Mouse (Mus musculus) liver, adult 2 months (tissue): ENCODE results near the gene Nle1. TPM values are rescaled to one million over a fixed set of nuclear protein-coding genes. Genes with fewer than 3 reads are reported as not detected.
"Not testable (repeated sequence)": the region's sequence is repeated elsewhere in the genome, so short reads cannot be mapped to it uniquely, and the experiment has no call there.

Experiments
- DNase-seq: peaks from one replicate; pipeline ENCODE4 v3.0.0-alpha.2; 2011; ENCODE audit warnings: low read depth, low spot score; ENCODE audit errors: extremely low read depth
- H3K27ac ChIP-seq: fragments of 200-500 bp; replicated peaks from 2 replicates; pipeline ENCODE4 v1.5.1; 2012; ENCODE audit warnings: low read depth, mild to moderate bottlenecking, control low read depth, inconsistent platforms, low read length; ENCODE audit not compliant: insufficient read depth
- H3K27me3 ChIP-seq: fragments of 200-500 bp; 2 replicates; pipeline ENCODE4 v1.6.1; 2012; ENCODE audit warnings: mild to moderate bottlenecking, moderate library complexity, low read length, inconsistent platforms; ENCODE audit not compliant: control insufficient read depth, insufficient read depth
- H3K36me3 ChIP-seq: fragments of 200-500 bp; 2 replicates; pipeline ENCODE4 v1.6.1; 2012; ENCODE audit warnings: low read length, inconsistent platforms; ENCODE audit not compliant: control insufficient read depth, insufficient read depth
- H3K4me1 ChIP-seq: fragments of 200-500 bp; 2 replicates; pipeline ENCODE4 v1.6.1; 2011; ENCODE audit warnings: low read length; ENCODE audit not compliant: control insufficient read depth, insufficient read depth
- H3K4me3 ChIP-seq: fragments of 200-500 bp; 2 replicates; pipeline ENCODE4 v1.5.1; 2011; ENCODE audit warnings: low read depth, mild to moderate bottlenecking, control low read depth, low read length, moderate library complexity; ENCODE audit not compliant: insufficient read depth
- H3K79me2 ChIP-seq: fragments of 200-500 bp; 2 replicates; pipeline ENCODE4 v1.6.1; 2012; ENCODE audit warnings: inconsistent platforms, mild to moderate bottlenecking, low read length, moderate library complexity; ENCODE audit not compliant: control insufficient read depth, insufficient read depth
- H3K9ac ChIP-seq: fragments of 200-500 bp; 2 replicates; pipeline ENCODE4 v1.6.1; 2012; ENCODE audit warnings: low read depth, mild to moderate bottlenecking, control low read depth, inconsistent platforms, low read length
- CTCF ChIP-seq: fragments of 200-500 bp; IDR thresholded peaks from 2 replicates; pipeline ENCODE4 v1.5.1; 2011; ENCODE audit warnings: low read depth, low read length, control low read depth
- POLR2A ChIP-seq: fragments of 200-500 bp; IDR thresholded peaks from 2 replicates; pipeline ENCODE4 v1.6.1; 2011; ENCODE audit warnings: low read length, control low read depth; ENCODE audit not compliant: insufficient read depth; ENCODE audit errors: extremely low read depth
- WGBS: fragments of 180-500 bp; shearing (Covaris S2); methylation state at CpG from one replicate; pipeline ENCODE4 v1.1.7; 2018; 5-methylcytosine and 5-hydroxymethylcytosine counted together
- polyA plus RNA-seq: library from polyadenylated mRNA; depleted of rRNA; stranded (reverse); fragments of >200 nt; gene quantifications from 2 replicates; pipeline ENCODE4 v1.2.3, GENCODE M21; 2012
- total RNA-seq: library from RNA; depleted of rRNA; stranded (reverse); fragments of >200 nt; gene quantifications from 2 replicates; pipeline ENCODE4 v1.2.3, GENCODE M21; 2014

Gene Nle1
- total and polyA plus RNA-seq, 2 experiments: 2.3 to 15.6 TPM

DNA sequence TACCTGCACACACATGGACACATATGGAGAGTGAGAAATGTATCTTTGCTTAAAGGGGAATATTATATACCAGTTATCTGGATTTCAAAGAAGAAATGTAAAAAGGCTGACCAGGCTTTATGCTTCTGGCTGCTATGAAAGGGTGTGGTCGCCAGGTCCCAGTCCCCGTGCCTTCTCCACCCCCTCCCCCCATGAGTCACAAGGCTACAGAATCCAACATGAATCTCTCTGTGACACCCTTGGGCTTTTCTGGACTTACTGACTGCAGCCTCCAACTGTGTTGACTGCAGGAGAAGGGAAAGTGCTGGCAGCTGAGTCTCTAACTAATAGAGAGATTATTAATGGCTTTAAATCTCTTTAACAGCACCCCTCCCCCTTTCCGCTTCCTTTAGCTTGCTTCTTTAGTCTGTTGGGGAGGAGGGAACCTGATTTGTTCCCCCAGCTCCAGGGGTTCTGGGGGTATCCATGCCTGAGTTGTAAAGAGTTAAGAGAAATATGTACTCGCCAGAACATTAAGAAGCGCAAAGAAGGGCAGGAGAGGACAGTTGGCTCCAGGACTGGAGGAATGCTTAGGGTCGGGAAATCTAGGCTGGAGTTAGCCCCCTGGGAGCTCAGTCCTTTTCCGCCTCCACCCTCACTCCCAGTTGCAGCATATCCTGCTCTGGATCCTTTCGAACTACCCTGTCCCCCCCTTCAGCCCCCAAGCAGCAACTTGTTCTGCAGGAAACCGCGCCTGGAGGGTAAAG, 42.7 kb upstream of the Nle1 start, which contains the start of gene Slfn5:
Gene Slfn5, plus strand, starts transcription at position 614 of the 746 bp plus-strand sequence.
- Histone ChIP-seq H3K79me2 (no peaks in the 10 kb centered on the region), H3K4me3 (peak within 1 kb of the TSS; percentile 77), H3K27ac (peak within 1 kb of the TSS; percentile 91), H3K4me1 (peaks cover 1% of the 10 kb centered on the region; the same call in 1 of the 2 replicates), H3K36me3 (no peaks in the 10 kb centered on the region), H3K27me3 (no peaks in the 10 kb centered on the region; the same call in 1 of the 2 replicates), H3K9ac (peak within 1 kb of the TSS; percentile 77)
- TF ChIP-seq POLR2A (no peak), CTCF (no peak)
- 20% methylated on average over 10 of the region's 10 CpGs for WGBS
- DNase-seq: no peak

DNA sequence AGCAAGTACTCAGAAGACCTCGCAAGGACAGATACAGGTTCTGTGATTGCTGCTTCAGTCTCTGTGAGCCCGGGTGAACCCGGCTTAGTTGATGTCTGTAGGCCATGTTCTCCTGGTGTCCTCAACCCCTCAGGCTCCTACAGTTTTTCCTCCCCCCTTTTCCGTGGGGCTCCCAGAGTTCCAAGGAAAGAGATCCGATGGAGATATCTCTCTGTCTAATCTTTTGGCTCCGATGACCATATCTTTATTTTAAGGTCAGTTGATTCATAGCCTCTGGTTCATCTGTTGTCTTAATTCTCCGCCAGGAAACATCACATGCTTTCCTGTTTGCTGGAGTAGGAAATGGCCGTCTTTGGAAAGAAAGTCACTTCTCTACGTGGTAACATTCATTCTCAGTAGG, 40.8 kb upstream of the Nle1 start:
- Histone ChIP-seq H3K79me2 (no peaks in the 10 kb centered on the region), H3K4me1 (no peaks in the 10 kb centered on the region), H3K9ac (no peak overlapping the region), H3K4me3 (no peak overlapping the region), H3K36me3 (no peaks in the 10 kb centered on the region), H3K27ac (peak overlapping the region; percentile 79), H3K27me3 (no peaks in the 10 kb centered on the region; the same call in 1 of the 2 replicates)
- no peak for DNase-seq
- 75% methylated on average over 9 of the region's 9 CpGs for WGBS
- TF ChIP-seq POLR2A (no peak), CTCF (no peak)

DNA sequence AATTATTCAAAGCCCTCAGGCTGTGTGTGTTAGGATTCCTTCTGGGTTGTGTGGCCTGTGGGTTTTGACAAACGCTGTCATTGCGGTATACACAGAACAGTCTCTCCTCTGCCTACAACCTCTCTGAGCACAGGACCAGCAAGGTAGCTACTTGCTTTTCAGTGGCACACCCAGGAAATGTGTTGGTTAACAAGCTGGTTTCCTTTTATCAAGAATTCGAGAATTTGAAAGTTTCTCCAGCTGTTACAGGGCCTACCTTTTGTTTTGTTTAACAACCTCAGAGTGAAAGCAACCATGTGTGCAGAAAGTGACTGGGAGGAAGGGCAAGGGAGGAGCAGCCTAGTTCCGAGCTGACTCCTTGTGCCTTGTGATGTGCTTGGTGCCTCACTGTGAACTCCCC, 39.2 kb upstream of the Nle1 start:
- H3K4me1 ChIP-seq: no peaks in the 10 kb centered on the region
- no peaks in the 10 kb centered on the region; the same call in 1 of the 2 replicates for H3K27me3 ChIP-seq
- no peak overlapping the region for H3K27ac ChIP-seq
- TF ChIP-seq CTCF (no peak), POLR2A (no peak)
- WGBS: 63% methylated on average over 4 of the region's 4 CpGs
- H3K36me3 ChIP-seq: no peaks in the 10 kb centered on the region
- no peak overlapping the region for H3K4me3 ChIP-seq
- H3K9ac ChIP-seq: no peak overlapping the region
- H3K79me2 ChIP-seq: no peaks in the 10 kb centered on the region
- DNase-seq: no peak

DNA sequence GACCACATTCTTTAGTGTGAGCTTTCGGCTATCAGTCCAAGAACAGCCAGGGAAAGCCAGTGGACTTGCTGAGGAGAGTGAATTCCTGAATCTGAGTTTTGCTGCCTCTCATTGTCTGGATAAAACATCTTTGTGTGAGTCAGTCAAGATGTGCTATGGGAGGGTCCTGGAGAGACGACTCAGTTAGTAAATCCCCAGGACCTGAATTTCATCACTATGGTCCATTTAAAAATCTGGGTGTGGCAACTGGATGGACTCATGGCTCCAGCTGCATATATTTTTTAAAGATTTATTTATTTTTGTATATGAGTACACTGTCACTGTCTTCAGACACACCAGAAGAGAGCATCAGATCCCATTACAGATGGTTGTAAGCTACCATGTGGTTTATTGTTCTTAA, 37.4 kb upstream of the Nle1 start:
- no peak for DNase-seq
- Histone ChIP-seq H3K36me3 (no peaks in the 10 kb centered on the region), H3K27ac (no peak overlapping the region), H3K4me3 (no peak overlapping the region), H3K79me2 (no peaks in the 10 kb centered on the region), H3K9ac (no peak overlapping the region), H3K27me3 (no peaks in the 10 kb centered on the region), H3K4me1 (no peaks in the 10 kb centered on the region)
- WGBS: 42% methylated on average over 2 of the region's 2 CpGs
- TF ChIP-seq CTCF (no peak), POLR2A (no peak)

DNA sequence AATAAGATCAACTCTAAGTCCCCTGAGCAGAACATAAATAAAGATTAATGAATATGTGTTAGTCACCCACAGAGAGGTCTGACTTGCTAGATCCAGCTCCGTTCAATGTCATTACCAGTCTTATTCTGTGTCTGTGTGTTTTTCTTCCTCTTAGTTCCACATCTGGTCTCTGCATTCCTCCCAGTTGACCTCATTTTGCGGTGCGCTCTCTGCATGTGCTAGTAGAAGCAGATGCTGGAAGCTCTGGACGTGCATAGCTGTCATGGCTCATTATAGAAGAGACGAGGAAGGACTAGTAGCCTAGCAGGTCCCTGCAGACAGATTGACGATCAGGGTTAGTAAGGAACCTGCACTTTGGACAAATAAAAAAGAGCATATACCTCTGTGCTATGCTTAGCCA, 35.1 kb upstream of the Nle1 start:
- H3K4me3 ChIP-seq: no peak overlapping the region
- H3K36me3 ChIP-seq: no peaks in the 10 kb centered on the region
- WGBS: 72% methylated on average over 6 of the region's 6 CpGs
- H3K27ac ChIP-seq: no peak overlapping the region
- no peaks in the 10 kb centered on the region for H3K79me2 ChIP-seq
- DNase-seq: no peak
- no peaks in the 10 kb centered on the region for H3K27me3 ChIP-seq
- TF ChIP-seq CTCF (no peak), POLR2A (no peak)
- H3K9ac ChIP-seq: no peak overlapping the region
- no peaks in the 10 kb centered on the region for H3K4me1 ChIP-seq

DNA sequence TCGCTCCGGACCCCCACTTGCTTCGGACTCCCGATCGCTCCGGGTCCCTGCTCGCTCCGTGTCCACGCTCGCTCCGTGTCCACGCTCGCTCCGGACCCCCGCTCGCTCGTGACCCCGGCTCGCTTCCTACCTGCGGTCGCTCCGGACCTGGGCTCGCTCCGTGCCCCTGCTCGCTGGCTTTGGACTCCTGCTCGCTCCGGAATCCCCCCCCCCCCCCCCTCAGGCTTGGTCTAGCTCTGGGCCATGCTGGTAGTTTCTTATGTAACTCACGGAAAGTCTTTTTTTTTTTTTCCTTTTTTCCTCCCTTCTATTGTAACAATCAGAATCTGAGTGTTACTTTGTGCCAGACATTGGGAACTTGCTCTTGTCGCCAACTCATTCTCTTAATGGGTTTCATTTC, 25.0 kb upstream of the Nle1 start:
- peaks cover 17% of the 10 kb centered on the region for H3K27me3 ChIP-seq
- peak overlapping the region; percentile 46; the same call in 1 of the 2 replicates for H3K4me3 ChIP-seq
- peak overlapping the region; percentile 29; the same call in 1 of the 2 replicates for H3K9ac ChIP-seq
- no peak overlapping the region for H3K27ac ChIP-seq
- WGBS: 4% methylated on average over 29 of the region's 29 CpGs
- no peaks in the 10 kb centered on the region for H3K79me2 ChIP-seq
- TF ChIP-seq POLR2A (no peak), CTCF (no peak)
- H3K36me3 ChIP-seq: no peaks in the 10 kb centered on the region
- H3K4me1 ChIP-seq: peaks cover 8% of the 10 kb centered on the region
- no peak for DNase-seq

DNA sequence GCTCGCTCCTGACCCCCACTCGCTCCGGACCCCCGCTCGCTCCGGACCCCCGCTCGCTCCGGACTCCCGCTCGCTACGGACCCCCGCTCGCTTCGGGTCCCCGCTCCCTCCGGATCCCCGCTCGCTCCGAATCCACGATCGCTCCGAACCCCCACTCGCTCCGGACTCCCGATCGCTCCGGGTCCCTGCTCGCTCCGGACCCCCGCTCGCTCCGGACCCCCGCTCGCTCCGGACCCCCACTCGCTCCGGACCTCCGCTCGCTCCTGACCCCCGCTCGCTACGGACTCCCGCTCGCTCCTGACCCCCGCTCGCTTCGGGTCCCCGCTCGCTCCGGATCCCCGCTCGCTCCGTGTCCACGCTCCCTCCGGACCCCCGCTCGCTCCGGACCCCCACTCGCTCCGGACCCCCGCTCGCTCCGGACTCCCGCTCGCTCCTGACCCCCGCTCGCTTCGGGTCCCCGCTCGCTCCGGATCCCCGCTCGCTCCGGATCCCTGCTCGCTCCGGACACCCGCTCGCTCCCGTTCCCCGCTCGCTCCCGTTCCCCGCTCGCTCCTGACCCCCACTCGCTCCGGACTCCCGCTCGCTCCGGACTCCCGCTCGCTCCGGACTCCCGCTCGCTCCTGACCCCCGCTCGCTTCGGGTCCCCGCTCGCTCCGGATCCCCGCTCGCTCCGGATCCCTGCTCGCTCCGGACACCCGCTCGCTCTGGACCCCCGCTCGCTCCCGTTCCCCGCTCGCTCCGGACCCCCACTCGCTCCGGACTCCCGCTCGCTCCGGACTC, 23.6 kb upstream of the Nle1 start:
- Histone ChIP-seq H3K27me3 (peaks cover 17% of the 10 kb centered on the region), H3K4me3 (peak overlapping the region; percentile 44), H3K9ac (peak overlapping the region; percentile 54)
- H3K79me2 ChIP-seq, H3K27ac ChIP-seq, H3K4me1 ChIP-seq, DNase-seq, H3K36me3 ChIP-seq: not testable (repeated sequence)
- WGBS: 2% methylated on average over 111 of the region's 119 CpGs

DNA sequence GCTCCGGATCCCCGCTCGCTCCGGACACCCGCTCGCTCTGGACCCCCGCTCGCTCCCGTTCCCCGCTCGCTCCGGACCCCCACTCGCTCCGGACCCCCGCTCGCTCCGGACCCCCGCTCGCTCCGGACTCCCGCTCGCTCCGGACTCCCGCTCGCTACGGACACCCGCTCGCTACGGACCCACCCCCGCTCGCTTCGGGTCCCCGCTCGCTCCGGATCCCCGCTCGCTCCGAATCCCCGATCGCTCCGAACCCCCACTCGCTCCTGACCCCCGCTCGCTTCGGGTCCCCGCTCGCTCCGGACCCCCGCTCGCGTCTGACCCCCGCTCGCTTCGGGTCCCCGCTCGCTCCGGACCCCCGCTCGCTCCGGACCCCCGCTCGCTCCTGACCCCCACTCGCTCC, 22.9 kb upstream of the Nle1 start:
- DNase-seq, H3K36me3 ChIP-seq, H3K4me1 ChIP-seq, H3K79me2 ChIP-seq, H3K27ac ChIP-seq: not testable (repeated sequence)
- Histone ChIP-seq H3K27me3 (peaks cover 14% of the 10 kb centered on the region), H3K9ac (peak overlapping the region; percentile 54; the same call in 1 of the 2 replicates), H3K4me3 (peak overlapping the region; percentile 29; the same call in 1 of the 2 replicates)
- WGBS: 3% methylated on average over 53 of the region's 63 CpGs
